Mouse (Mus musculus): ENCODE results near the gene Olfr827.
A peak's percentile ranks its signal among the peaks of the same experiment; 100 is the strongest.

The Olfr827 gene

DNA sequence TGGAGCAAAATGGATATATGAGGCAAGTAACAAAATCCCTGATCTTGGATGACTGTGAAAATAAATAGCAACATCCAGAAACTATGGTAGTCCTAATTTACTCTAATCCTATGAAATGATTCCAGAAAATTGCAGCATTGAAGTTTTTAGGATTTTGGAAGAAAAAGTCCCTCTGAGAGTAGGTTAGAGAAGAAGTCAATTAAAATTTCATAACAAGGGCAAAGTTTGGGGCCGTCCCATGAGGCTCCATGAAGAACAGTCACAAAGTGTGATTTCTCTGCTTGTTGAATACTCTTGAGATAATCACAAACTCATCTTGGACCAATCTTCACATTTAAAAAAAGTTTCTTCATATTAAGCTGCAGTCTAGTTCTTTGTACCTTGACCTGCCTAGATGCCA lies at the start of gene Olfr827:
Gene Olfr827 (minus strand): TSS at position 101 of the 400 bp plus-strand sequence.
- DNase-seq = no peak

DNA sequence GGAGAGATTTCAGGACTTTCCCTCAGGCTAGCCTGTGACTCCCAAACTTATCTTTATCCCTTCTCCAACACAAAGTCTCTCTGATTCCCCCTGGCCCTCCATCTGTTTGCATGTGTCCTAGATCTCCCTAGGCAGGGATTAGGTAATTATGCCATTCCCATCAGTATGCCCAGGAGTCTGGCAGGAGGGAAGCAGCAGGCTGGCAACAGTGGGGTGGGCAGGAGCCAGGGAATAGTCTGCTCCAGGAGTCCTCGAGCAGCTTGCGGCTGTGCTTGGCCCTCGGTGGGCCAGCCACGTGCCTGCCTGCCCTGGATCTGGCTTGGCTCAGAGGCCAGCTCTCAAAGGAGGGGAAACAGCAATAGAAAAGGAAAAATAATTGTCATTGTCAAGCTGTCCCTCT lies 49.0 kb upstream of the Olfr827 start:
- no peak for DNase-seq

DNA sequence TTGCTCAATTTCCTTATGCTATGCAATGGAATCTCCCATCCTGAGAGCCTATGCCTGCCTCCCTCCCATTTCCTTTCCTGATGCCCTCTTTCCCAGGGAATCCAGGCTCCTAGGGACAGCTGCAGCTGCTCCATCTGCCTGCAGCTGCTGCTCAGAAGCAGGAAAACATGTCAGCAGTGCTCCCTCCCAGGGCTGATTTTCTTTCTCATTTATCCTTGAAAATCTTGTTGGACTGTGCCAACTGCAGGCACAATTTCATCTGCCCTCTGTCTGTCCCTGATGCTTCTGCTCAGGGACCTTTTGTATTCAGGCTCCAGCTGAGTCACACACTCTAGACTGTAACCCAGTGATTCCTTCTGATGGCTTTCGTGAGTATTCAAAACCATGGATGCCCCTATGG lies 45.3 kb upstream of the Olfr827 start:
- DNase-seq = no peak

DNA sequence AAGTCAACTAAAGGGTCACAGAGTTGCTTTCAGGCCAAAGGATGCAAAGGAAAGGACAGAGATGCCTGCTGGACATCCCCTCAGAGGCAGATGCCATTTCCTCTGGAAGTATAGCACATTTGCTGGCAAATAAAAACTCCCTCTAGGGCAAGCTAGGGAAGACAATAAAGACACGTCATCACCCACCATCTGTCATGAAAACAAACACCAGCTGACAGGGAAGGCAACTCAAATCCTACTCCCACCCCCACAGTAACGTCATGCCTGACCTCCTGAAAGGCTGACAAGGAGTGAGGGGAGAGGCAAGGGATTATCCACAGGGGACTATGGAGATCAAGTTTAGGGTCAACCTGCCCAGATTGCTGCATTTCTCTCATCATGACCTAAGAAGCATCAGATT lies 30.1 kb upstream of the Olfr827 start:
- DNase-seq = no peak

DNA sequence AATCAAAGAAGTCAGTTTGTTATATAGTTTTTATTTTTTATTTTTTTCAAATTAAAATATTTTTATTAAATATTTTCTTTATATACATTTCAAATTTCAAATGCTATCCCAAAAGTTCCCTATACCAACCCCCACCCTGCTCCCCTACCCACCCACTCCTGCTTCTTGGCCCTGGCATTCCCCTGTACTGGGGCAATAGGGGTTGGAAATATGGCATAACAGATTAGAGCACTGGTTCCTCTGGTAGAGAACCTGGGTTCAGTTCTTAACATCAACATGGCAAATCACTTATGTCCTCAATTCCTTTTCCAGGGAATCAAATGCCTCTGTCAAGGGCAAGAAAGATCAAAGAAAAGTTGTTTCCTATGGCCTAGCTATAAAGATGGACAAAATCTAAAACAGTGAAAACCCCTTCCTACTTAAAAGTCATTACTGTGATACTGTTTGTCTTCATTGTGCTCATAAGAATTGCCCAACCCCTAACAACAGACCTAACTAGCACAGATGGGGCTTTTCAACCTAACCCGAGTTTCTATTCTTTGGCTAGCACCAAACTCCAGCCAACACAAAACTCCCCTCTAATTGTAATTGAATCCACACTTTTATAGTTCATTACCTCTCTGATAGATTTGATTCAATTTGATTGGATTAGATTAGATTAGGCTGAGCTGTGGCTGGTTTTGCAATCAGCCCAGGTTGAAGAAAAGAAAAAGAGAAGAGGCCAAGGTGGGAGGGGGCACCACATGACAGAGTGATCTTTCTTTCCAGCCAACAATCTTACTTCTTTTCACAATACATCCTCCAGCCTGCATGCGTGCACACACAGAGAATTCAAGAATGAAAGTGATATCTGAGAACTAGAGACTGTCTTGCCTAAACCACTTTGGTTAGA lies 24.4 kb upstream of the Olfr827 start:
- no peak for DNase-seq

DNA sequence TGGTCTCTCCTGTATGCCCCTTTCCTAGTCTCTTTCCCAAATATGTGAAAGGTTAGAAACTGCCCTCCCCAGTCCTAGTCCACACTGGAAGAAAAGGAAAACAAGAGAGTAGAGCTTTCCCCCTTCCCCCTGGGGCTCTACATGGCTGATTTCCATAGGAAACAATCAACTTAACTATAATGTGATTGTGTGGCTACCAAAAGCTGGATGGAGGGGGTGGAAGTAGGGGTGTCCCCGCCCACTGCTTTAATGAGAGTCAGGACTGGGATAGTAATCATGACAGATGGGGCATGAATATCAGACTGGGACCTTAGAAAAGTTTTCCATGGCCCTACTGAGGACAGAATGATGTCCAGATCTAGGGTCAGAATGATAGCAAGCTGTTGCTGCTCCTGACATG lies 20.4 kb upstream of the Olfr827 start:
- DNase-seq = no peak

DNA sequence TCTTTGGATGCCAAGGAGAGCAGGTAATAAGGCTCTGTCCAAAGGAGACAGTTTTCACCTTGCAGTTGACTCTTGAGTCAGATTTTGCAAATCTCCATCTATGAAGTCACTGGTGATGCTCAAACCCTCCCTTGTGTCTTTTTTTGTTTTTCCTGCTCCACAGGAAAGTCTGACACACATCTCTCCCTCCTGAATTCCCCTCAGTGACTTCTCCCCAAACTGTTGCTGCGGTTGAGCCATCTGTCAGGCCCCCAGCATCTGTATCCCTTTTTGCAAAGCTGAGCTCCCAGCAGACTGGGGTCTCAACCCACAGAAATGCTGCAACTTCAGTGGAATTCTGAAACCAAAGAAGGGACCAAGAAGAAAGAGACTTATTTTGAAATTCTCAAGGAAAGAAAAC lies 17.9 kb upstream of the Olfr827 start:
- no peak for DNase-seq

DNA sequence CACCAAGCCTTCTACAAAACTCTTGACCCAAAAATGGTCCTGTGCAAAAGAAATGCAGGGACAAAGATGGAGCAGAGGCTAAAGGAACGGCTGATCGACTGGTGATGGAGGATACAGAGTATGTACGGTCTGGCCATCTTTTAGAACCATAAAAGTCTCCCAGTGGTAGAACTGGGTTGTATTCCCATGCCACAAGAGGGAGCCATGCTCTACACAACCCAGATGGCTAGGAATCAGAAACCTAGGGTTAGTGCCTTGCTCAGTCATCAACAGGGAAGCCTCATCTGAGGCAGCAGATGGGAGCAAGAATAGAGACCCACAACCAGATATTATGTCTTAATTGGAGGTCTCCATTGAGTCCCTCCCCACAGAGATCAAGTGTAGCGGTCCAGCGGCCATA lies 15.4 kb upstream of the Olfr827 start:
- DNase-seq = no peak

DNA sequence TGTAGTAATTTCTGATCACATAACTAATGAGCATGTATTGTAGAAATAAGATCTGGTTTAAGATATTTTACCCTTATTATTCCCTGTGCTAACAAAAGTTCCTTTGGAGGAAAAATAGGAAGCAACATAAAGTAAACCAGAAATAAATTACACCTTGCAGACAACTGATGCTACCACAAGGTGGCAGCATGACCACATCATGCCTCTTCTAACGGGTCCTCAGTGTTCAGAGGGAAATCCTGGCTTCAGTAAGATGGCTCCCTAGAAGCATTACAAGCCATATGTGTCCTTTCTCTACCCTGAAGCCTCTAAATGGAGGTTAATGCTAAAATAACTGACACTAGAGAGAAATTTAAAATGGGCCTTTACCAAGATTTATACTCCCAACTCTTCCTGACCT lies 14.0 kb upstream of the Olfr827 start:
- peak; percentile 61 to 62 for DNase-seq

DNA sequence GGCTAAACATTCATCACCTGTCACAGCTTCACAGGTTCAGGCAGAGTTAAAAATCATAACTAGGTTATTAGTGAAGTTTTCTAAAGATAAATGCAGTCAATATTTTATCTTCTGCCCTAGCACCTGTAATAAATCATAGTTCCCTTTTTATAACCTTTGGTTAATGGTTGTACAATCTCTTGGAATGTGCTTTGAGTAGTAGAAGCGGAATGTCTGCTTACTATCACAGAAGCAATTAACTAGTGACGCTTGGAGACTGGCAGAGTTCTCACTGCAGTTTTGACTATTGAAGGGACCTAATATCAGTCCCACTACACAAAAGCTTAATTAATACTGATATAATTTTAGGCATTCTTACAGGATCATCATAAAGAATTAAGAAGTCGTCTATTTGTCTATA lies 10.8 kb upstream of the Olfr827 start:
- no peak for DNase-seq

DNA sequence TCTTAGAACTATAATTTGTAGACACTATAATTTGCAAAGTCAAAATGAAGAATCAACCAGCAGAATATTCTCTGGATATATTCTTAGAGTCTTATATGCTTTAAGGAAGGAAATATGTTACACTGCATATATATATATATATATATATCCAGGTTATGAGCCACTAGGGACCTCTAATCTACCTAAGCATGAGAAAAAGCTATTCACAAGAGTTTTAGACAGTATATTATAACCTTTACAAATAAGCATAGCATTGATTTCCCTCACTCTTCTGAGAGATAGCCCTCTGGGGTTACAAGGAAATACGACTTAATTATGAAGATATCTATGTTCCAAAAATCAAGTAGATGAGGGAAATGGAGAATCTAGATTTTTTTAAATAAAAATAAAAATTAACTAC lies 30.1 kb downstream of the Olfr827 start, which contains the start of gene Olfr826:
Gene Olfr826 (minus strand): TSS at position 101 of the 400 bp plus-strand sequence.
- no peak for DNase-seq

DNA sequence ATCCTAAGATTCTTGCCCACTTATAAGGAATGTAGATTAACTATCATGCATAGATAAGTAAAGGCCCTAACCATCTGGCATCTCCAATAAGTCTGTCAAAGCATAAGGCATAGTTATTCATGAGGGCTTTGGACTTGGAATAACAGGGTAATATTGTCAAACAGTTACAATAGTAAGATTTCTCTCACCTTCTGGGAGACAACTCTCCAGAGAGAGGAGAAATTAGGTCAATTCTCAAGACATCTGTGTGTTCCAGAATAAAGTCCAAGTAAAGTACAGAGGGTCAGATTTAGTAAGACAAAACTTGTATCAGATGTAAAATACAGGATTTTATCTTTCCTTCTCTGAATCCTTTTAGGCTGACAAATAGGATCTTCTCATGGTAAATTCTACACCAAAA lies 47.5 kb downstream of the Olfr827 start, which contains the start of gene Olfr825:
Gene Olfr825 (minus strand): TSS at position 101 of the 400 bp plus-strand sequence.
- no peak for DNase-seq

DNA sequence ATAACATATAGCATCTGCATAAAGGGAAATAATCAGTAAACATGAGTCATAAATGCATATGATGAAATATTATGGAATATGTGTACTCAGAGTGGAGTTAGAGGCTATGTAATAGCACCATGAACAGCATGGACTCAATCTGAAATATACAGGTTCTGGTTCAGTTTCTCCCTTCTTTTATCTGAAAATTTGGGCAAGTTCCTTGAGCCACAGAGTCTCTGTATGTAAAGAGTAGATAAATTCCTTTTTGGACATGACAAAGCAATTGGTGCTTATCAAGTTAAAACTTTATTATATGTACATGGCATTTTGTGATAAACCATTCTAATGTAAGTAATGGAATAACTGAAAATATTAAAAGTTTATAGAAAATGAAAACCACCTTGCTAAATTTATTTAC lies 49.0 kb downstream of the Olfr827 start:
- no peak for DNase-seq

All from kidney, postnatal 4 days (tissue).